Mouse (Mus musculus) v-Abl transformed pro-B cells (cell line): ENCODE data around the gene Plcb2.

Source experiments
- in situ Hi-C, 2 experiments: fragments of 400-800 bp; cut with MboI; formaldehyde crosslinking; loops; one replicate each; pipeline ENCODE4 v1.15.1; 2025; ENCODE audit not compliant: unreplicated experiment in 2 of 2

Plcb2 gene

GRCm38 (mm10) chr2:118728337-118728736 is at the start of gene Plcb2:
Plcb2 (minus strand) TSS chr2:118728438.
- in situ Hi-C loops: loop anchor here (10.0 to 25.0 kb wide), 2 partner anchors 244 to 1591 kb away; no protein-coding TSS in a partner anchor

- in situ Hi-C loops: no loop called here
These were observed 48.1 kb upstream of the Plcb2 start for GRCm38 (mm10) chr2:118776295-118776694.

GRCm38 (mm10) chr2:118775846-118776245 is 47.6 kb upstream of the Plcb2 start:
- in situ Hi-C loops: no loop called here

- in situ Hi-C loops: no loop called here
These were observed 47.2 kb upstream of the Plcb2 start for GRCm38 (mm10) chr2:118775396-118775795.

- in situ Hi-C loops: loop anchor here in 1 of 2 experiments (25.0 kb wide), 1 partner anchor 1237 kb away; no protein-coding TSS in a partner anchor
These were observed 46.3 kb upstream of the Plcb2 start for GRCm38 (mm10) chr2:118774536-118774935.

- in situ Hi-C loops: loop anchor here in 1 of 2 experiments (25.0 kb wide), 1 partner anchor 1235 kb away; no protein-coding TSS in a partner anchor
These were observed 44.1 kb upstream of the Plcb2 start, which contains the start of gene Phgr1 for GRCm38 (mm10) chr2:118772158-118772874. Phgr1 (plus strand) TSS chr2:118772769.

DNA sequence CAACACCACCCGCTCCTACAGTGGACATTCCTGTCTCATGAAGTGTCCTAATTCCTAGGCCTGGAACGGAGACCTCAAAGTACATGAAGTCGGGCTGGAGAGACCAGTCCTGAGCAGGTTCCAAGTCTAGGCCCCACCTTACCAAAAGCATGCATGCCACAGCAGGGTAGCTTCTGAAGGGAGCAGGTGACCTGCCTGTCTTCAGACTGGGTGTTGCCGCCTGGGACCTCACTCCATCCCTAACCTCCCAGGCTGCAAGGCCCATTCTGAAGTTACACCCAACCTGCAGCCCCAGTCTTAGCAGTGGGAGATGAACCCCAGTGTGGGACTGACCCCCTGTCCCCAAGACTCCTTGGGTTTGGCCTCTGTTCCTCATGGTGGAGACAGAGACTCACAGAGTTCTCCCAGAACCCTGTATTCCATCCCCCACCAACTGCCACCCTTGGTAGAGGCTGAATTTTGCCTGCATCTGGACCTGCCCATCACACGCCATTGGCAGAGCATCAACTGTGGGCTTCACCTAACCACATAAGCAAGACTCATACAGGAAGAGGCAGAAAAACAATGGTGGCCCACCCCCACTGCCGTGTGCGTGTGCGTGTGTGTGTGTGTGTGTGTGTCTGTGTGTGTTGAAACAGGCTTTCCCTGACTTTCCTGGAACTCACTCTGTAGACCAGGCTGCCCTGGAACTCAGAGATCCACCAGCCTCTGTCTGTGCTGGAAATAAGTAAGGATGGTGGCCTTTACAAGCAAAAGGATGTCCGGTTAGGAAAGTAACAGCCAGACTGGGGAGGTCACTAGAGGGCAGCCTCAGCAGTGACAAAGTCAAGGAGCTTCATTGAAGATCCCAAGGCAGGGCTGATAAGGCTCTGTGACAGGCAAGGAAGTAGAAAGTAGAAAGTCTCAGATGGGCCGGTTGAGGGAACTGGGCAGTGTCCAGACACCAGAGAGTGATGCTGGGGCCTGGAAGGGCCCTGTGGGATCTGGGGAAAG is 38.1 kb upstream of the Plcb2 start:
- in situ Hi-C loops: loop anchor here (5.0 to 25.0 kb wide), 5 partner anchors 111 to 1229 kb away; no protein-coding TSS in a partner anchor

DNA sequence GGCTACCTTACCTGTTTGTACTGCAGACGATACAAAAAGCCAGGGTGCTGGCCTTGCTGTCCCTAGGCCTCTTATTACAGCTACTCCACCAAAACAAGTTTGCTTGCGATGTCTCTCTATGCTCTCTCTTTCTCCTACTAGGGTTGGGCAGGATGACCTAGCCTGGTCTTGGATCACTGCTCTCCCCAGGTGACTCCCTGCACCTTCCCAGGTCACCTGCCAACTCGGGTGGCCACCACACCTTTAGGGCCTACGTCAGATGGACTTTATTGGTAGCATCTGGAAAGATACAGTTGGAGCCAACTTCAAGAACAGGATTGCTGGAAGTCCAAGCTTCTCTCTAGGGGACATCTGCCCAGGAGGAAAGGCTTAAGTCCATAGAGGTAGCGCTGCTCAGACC is 36.6 kb upstream of the Plcb2 start:
- in situ Hi-C loops: loop anchor here (5.0 to 25.0 kb wide), 8 partner anchors 112 to 1228 kb away; no protein-coding TSS in a partner anchor

DNA sequence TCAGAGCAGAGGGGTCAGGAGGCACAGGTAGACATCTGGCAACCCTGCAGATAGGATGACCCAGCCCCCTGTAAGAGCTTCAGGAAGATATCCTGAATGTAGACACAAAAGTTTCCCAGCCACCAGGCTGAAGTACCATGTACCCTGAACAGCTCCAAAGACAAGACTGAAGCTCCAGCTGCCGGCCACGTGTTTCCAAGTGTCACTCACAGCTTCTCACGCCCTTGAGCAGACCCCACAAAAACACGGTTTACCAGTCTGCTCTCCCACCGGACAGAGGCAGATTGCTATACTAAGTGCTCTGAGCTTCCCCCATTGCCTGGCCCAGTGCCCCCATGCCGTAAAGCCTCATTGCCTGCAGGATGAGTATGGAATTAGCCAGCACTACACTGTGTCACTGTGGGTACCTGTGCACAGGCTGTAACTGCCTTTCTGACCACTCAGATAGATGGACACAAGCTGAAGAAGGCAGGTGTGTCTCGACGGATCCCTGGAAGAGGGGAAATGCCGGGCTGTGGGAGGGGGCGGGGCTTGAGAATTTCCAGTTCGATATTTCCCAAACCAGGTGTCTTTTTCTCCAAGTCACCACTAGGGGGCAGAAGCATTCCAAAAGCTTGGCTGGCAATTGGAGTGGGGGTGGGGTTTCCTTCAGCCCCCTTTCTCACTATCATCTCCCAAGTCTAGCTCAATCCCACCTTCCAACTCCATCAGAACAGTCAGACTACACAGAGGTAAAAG is 36.0 kb upstream of the Plcb2 start:
- in situ Hi-C loops: loop anchor here (5.0 to 25.0 kb wide), 5 partner anchors 127 to 1227 kb away; no protein-coding TSS in a partner anchor

DNA sequence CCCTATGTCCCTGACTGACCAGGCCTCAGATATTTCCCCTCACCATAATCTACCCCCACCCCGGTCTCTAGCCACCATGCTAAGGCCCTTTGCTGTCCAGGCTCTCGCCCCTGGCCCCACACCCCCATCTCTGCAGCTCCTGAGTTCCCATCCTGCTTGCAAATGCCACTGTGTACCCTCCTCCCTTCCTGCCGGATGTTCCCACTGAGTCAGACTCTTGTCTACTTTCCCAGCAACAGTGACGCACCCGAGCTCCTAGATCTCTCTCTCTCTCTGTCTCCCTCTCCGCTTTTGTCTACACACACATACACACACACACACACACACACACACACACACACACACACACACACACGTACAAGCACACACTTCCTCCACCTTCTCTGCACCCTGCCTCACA is 35.2 kb upstream of the Plcb2 start:
- in situ Hi-C loops: loop anchor here (5.0 to 25.0 kb wide), 5 partner anchors 126 to 1226 kb away; no protein-coding TSS in a partner anchor

DNA sequence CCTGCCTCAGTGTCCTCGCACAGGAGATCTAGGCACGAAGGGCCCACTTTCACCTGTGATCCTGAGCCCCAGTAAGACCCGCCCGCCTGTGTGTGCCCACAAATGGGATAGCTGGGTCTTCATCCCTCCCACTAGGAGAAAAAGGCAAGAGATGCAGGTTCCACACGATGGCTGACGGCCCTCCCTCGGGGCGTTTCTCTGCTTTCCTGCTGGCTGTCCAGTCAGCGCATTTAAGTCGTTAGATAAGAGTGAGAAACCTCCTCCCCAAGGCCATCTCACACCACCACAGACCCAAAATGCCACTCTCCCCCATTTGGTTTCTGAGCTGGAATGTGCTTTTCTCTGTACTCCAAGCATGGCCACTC is 34.5 kb upstream of the Plcb2 start:
- in situ Hi-C loops: loop anchor here (5.0 to 25.0 kb wide), 5 partner anchors 125 to 1225 kb away; no protein-coding TSS in a partner anchor

GRCm38 (mm10) chr2:118761906-118762783 is 33.9 kb upstream of the Plcb2 start, which contains the start of gene Ccdc9b:
Ccdc9b (minus strand) TSS chr2:118762661.
- in situ Hi-C loops: loop anchor here (5.0 to 25.0 kb wide), 5 partner anchors 125 to 1225 kb away; no protein-coding TSS in a partner anchor

GRCm38 (mm10) chr2:118761358-118761757 is 33.1 kb upstream of the Plcb2 start:
- in situ Hi-C loops: loop anchor here (5.0 to 25.0 kb wide), 5 partner anchors 124 to 1224 kb away; no protein-coding TSS in a partner anchor

- in situ Hi-C loops: loop anchor here (5.0 to 25.0 kb wide), 5 partner anchors 123 to 1223 kb away; no protein-coding TSS in a partner anchor
These were observed 32.2 kb upstream of the Plcb2 start for GRCm38 (mm10) chr2:118760311-118761025.

GRCm38 (mm10) chr2:118759828-118760227 is 31.6 kb upstream of the Plcb2 start:
- in situ Hi-C loops: loop anchor here (5.0 to 25.0 kb wide), 7 partner anchors 58 to 1223 kb away; partner anchors contain the start of gene Ankrd63 (in 1 of the 2)

GRCm38 (mm10) chr2:118756103-118756502 is 27.9 kb upstream of the Plcb2 start:
- in situ Hi-C loops: loop anchor here (5.0 to 25.0 kb wide), 3 partner anchors 54 to 1219 kb away; partner anchors contain the start of gene Ankrd63 (in 1 of the 2)

- in situ Hi-C loops: loop anchor here (5.0 to 25.0 kb wide), 3 partner anchors 53 to 1218 kb away; partner anchors contain the start of gene Ankrd63 (in 1 of the 2)
These were observed 27.2 kb upstream of the Plcb2 start for GRCm38 (mm10) chr2:118755407-118755806.

DNA sequence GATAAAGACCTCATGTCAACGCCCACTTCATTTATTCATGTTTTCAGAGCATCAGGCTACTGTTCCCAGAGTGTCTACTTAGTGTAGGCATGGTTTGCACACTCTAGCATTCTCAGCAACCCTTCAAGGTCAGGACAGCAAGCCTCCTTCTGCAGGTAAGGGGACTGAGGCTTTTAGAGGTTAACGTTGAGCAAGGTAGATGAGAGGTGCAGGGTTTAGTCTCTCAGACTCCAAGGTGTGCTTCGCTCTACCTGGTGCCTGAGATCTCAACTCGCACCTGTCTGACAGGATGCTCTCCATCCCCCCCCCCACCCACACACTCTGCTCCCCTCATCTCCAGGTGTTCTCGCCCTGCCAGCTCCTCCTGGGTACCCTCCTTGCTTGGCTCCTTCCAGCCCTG is 25.9 kb upstream of the Plcb2 start:
- in situ Hi-C loops: loop anchor here in 1 of 2 experiments (25.0 kb wide), 1 partner anchor 1217 kb away; no protein-coding TSS in a partner anchor
